Comparison of ENCODE assay signal across 8 mouse cellular contexts in genomic region chr11:97315504-97316503, GRCm38 (mm10). TPM values are rescaled to one million over a fixed set of nuclear protein-coding genes. Genes with fewer than 3 reads are reported as not detected.
DNase-seq lines count a peak whose midpoint lies in the region; ATAC-seq lines count a peak whose summit lies in the region.

Mrpl45 (plus strand) TSS chr11:97315716.

- ATAC-seq in erythroid progenitor cell, adult 5-6 weeks (replicated peaks; ENCODE audit: low FRiP score, poor library complexity, severe bottlenecking) = peak; percentile 99
- ATAC-seq in heart, embryonic 13.5 days (ENCODE audit: extremely low read depth, insufficient number of reproducible peaks, low FRiP score, low TSS enrichment) = peak; percentile 89
- ATAC-seq in liver, embryonic 12.5 days = peak; percentile 94
- peak; percentile 92 for ATAC-seq in stomach, embryonic 15.5 days (ENCODE audit: insufficient read depth, low FRiP score, low read depth)

- H3K27ac ChIP-seq in heart, embryonic 13.5 days (replicated peaks) = peak within 1 kb of the TSS; percentile 65
- peak within 1 kb of the TSS; percentile 70 for H3K27ac ChIP-seq in liver, embryonic 12.5 days
- peak within 1 kb of the TSS; percentile 77 for H3K27ac ChIP-seq in stomach, embryonic 15.5 days

- H3K9me3 ChIP-seq in heart, embryonic 13.5 days = no peaks in the 10 kb centered on the region
- H3K9me3 ChIP-seq in liver, embryonic 12.5 days (replicated peaks) = no peaks in the 10 kb centered on the region
- H3K9me3 ChIP-seq in stomach, embryonic 15.5 days = no peaks in the 10 kb centered on the region

- peak within 1 kb of the TSS; percentile 85 for H3K9ac ChIP-seq in heart, embryonic 13.5 days
- H3K9ac ChIP-seq in liver, embryonic 12.5 days = peak within 1 kb of the TSS; percentile 75
- peak within 1 kb of the TSS; percentile 39; the same call in 1 of the 2 replicates for H3K9ac ChIP-seq in stomach, embryonic 15.5 days

- H3K27me3 ChIP-seq in heart, embryonic 13.5 days (replicated peaks) = no peaks in the 10 kb centered on the region
- peaks cover 18% of the 10 kb centered on the region for H3K27me3 ChIP-seq in liver, embryonic 12.5 days (replicated peaks)
- no peaks in the 10 kb centered on the region for H3K27me3 ChIP-seq in stomach, embryonic 15.5 days (replicated peaks)

- H3K4me3 ChIP-seq in heart, embryonic 13.5 days = peak within 1 kb of the TSS; percentile 65
- peak within 1 kb of the TSS; percentile 73 for H3K4me3 ChIP-seq in liver, embryonic 12.5 days
- peak within 1 kb of the TSS; percentile 61 for H3K4me3 ChIP-seq in stomach, embryonic 15.5 days (replicated peaks)

- peak within 1 kb of the TSS; percentile 76 for H3K4me2 ChIP-seq in heart, embryonic 13.5 days
- H3K4me2 ChIP-seq in liver, embryonic 12.5 days = peak within 1 kb of the TSS; percentile 75
- H3K4me2 ChIP-seq in stomach, embryonic 15.5 days = peak within 1 kb of the TSS; percentile 55

- peaks cover 20% of the 10 kb centered on the region for H3K4me1 ChIP-seq in heart, embryonic 13.5 days
- peaks cover 22% of the 10 kb centered on the region for H3K4me1 ChIP-seq in liver, embryonic 12.5 days
- H3K4me1 ChIP-seq in stomach, embryonic 15.5 days = 0 out of 2 replicates have a peak, but pooled peaks cover 5% of the 10 kb centered on the region

- under 1% methylated on average over 50 of the region's 50 CpGs for WGBS in heart, embryonic 13.5 days
- WGBS in liver, embryonic 12.5 days (ENCODE audit: insufficient replicate concordance) = under 1% methylated on average over 50 of the region's 50 CpGs
- WGBS in stomach, embryonic 15.5 days = under 1% methylated on average over 50 of the region's 50 CpGs

- peak; percentile 99 for DNase-seq in CD4-positive helper T cell, adult 2 months (ENCODE audit: low read depth, low spot score)
- DNase-seq in brain, embryonic 18.5 days (ENCODE audit: low read depth, low spot score) = peak; percentile 93
- DNase-seq in kidney, postnatal 10 days = peak; percentile 99
- peak; percentile 96 to 98 for DNase-seq in natural killer cell, adult 2 months (ENCODE audit: low spot score in 2 of 2)

- peaks cover 28% of the 10 kb centered on the region for H3K36me3 ChIP-seq in heart, embryonic 13.5 days
- peaks cover 22% of the 10 kb centered on the region for H3K36me3 ChIP-seq in liver, embryonic 12.5 days
- no peaks in the 10 kb centered on the region for H3K36me3 ChIP-seq in stomach, embryonic 15.5 days

RNA-seq across cellular contexts. Expression of gene Mrpl45, which starts in this region (rescaled TPM):
- 13.4 and 15.5 TPM in 2 replicates for total RNA-seq in erythroid progenitor cell, adult 5-6 weeks (2015; ENCODE audit: low replicate concordance)
- total RNA-seq in erythroid progenitor cell, adult 5-6 weeks (2017; ENCODE audit: low replicate concordance) = 3.6 and 5.9 TPM in 2 replicates
- polyA plus RNA-seq in heart, embryonic 13.5 days (2015; fragmentation: Nextera tagmentation; extraction: Ambion mirVana) = 51.7 and 56.7 TPM in 2 replicates
- polyA plus RNA-seq in liver, embryonic 12.5 days (2016; fragmentation: Nextera tagmentation; extraction: Ambion mirVana) = 38.9 and 44.0 TPM in 2 replicates
- polyA plus RNA-seq in stomach, embryonic 15.5 days (2015; fragmentation: Nextera tagmentation; extraction: Ambion mirVana) = 41.5 and 46.4 TPM in 2 replicates

Comparison
In these comparisons a context has a peak if more than half of its experiments do, and no peak if none do; other contexts are left out.
1. Peak in every context shown above with its lines: DNase-seq, ATAC-seq, H3K4me3 ChIP-seq and H3K27ac ChIP-seq.